Mouse (Mus musculus): ENCODE measurements around the gene Gm11213. TPM values are rescaled to one million over a fixed set of nuclear protein-coding genes. Genes with fewer than 3 reads are reported as not detected.

Gm11213 gene
- polyA plus RNA-seq, 2 experiments, result not detected

- Histone ChIP-seq H3K4me1 (ENCODE audit: control insufficient read depth, insufficient read depth, low read length) (peaks cover 28% of the 10 kb centered on the region), H3K36me3 (ENCODE audit: control insufficient read depth, insufficient read depth, low read length) (peaks cover 11% of the 10 kb centered on the region; the same call in 1 of the 2 replicates), H3K4me3 (replicated peaks; ENCODE audit: low read length) (peak overlapping the region; percentile 69), H3K9ac (ENCODE audit: low read depth, low read length, severe bottlenecking) (peak overlapping the region; percentile 92), H3K9me3 (ENCODE audit: control insufficient read depth, low read length) (no peaks in the 10 kb centered on the region), H3K4me2 (replicated peaks; ENCODE audit: low read depth, low read length, severe bottlenecking) (peak overlapping the region; percentile 79), H3K27me3 (ENCODE audit: control insufficient read depth, insufficient read depth, low read length) (no peaks in the 10 kb centered on the region), H3K27ac (replicated peaks; ENCODE audit: low read depth, low read length) (peak overlapping the region; percentile 70)
- no peak for TF ChIP-seq POLR2A (IDR thresholded peaks at IDR 0.05; ENCODE audit: borderline replicate concordance, extremely low read depth, insufficient read depth, insufficient read length)
- DNase-seq (ENCODE audit: low spot score), result no peak
- 31% methylated on average over 9 of the region's 9 CpGs for WGBS
- no peak for ATAC-seq (ENCODE audit: low FRiP score, low read depth)
These were observed 45.8 kb downstream of the Gm11213 start for GRCm38 (mm10) chr4:63559127-63559697.

GRCm38 (mm10) chr4:63558407-63559081 lies 46.5 kb downstream of the Gm11213 start, which contains the start of gene Tmem268:
Gene Tmem268 (plus strand): TSS chr4:63558781.
- peaks cover 11% of the 10 kb centered on the region; the same call in 1 of the 2 replicates for H3K36me3 ChIP-seq (ENCODE audit: control insufficient read depth, insufficient read depth, low read length)
- ATAC-seq (ENCODE audit: low FRiP score, low read depth) (peak; percentile 82), DNase-seq (ENCODE audit: low spot score) (peak; percentile 48)
- TF ChIP-seq POLR2A (IDR thresholded peaks at IDR 0.05; ENCODE audit: borderline replicate concordance, extremely low read depth, insufficient read depth, insufficient read length), result peak; percentile 48; the same call in 1 of the 2 replicates
- peak within 1 kb of the TSS; percentile 70 for H3K27ac ChIP-seq (replicated peaks; ENCODE audit: low read depth, low read length)
- peak within 1 kb of the TSS; percentile 92 for H3K9ac ChIP-seq (ENCODE audit: low read depth, low read length, severe bottlenecking)
- H3K4me3 ChIP-seq (replicated peaks; ENCODE audit: low read length), result peak within 1 kb of the TSS; percentile 69
- H3K4me2 ChIP-seq (replicated peaks; ENCODE audit: low read depth, low read length, severe bottlenecking), result peak within 1 kb of the TSS; percentile 79
- H3K9me3 ChIP-seq (ENCODE audit: control insufficient read depth, low read length), result no peaks in the 10 kb centered on the region
- H3K4me1 ChIP-seq (ENCODE audit: control insufficient read depth, insufficient read depth, low read length), result peaks cover 28% of the 10 kb centered on the region
- no peaks in the 10 kb centered on the region for H3K27me3 ChIP-seq (ENCODE audit: control insufficient read depth, insufficient read depth, low read length)
- WGBS, result under 1% methylated on average over 46 of the region's 81 CpGs

- Histone ChIP-seq H3K27me3 (ENCODE audit: control insufficient read depth, insufficient read depth, low read length) (no peaks in the 10 kb centered on the region), H3K4me2 (replicated peaks; ENCODE audit: low read depth, low read length, severe bottlenecking) (peak overlapping the region; percentile 79), H3K9me3 (ENCODE audit: control insufficient read depth, low read length) (no peaks in the 10 kb centered on the region), H3K4me1 (ENCODE audit: control insufficient read depth, insufficient read depth, low read length) (peaks cover 28% of the 10 kb centered on the region), H3K9ac (ENCODE audit: low read depth, low read length, severe bottlenecking) (no peak overlapping the region), H3K4me3 (replicated peaks; ENCODE audit: low read length) (no peak overlapping the region), H3K36me3 (ENCODE audit: control insufficient read depth, insufficient read depth, low read length) (peaks cover 19% of the 10 kb centered on the region), H3K27ac (replicated peaks; ENCODE audit: low read depth, low read length) (no peak overlapping the region)
- no peak for DNase-seq (ENCODE audit: low spot score)
- no peak for ATAC-seq (ENCODE audit: low FRiP score, low read depth)
- WGBS, result 41% methylated on average over 16 of the region's 16 CpGs
- no peak for TF ChIP-seq POLR2A (IDR thresholded peaks at IDR 0.05; ENCODE audit: borderline replicate concordance, extremely low read depth, insufficient read depth, insufficient read length)
These were observed 47.7 kb downstream of the Gm11213 start for GRCm38 (mm10) chr4:63557124-63558059.

- Histone ChIP-seq H3K27me3 (ENCODE audit: control insufficient read depth, insufficient read depth, low read length) (no peaks in the 10 kb centered on the region), H3K36me3 (ENCODE audit: control insufficient read depth, insufficient read depth, low read length) (peaks cover 25% of the 10 kb centered on the region), H3K9me3 (ENCODE audit: control insufficient read depth, low read length) (no peaks in the 10 kb centered on the region), H3K4me3 (replicated peaks; ENCODE audit: low read length) (no peak overlapping the region), H3K4me2 (replicated peaks; ENCODE audit: low read depth, low read length, severe bottlenecking) (no peak overlapping the region), H3K4me1 (ENCODE audit: control insufficient read depth, insufficient read depth, low read length) (peaks cover 28% of the 10 kb centered on the region), H3K9ac (ENCODE audit: low read depth, low read length, severe bottlenecking) (no peak overlapping the region), H3K27ac (replicated peaks; ENCODE audit: low read depth, low read length) (no peak overlapping the region)
- DNase-seq (ENCODE audit: low spot score) (no peak), ATAC-seq (ENCODE audit: low FRiP score, low read depth) (no peak)
- no peak for TF ChIP-seq POLR2A (IDR thresholded peaks at IDR 0.05; ENCODE audit: borderline replicate concordance, extremely low read depth, insufficient read depth, insufficient read length)
- 73% methylated on average over 5 of the region's 5 CpGs for WGBS
These were observed 48.4 kb downstream of the Gm11213 start for GRCm38 (mm10) chr4:63556665-63557064.

GRCm38 (mm10) chr4:63555111-63555510 lies 50.0 kb downstream of the Gm11213 start:
- TF ChIP-seq POLR2A (IDR thresholded peaks at IDR 0.05; ENCODE audit: borderline replicate concordance, extremely low read depth, insufficient read depth, insufficient read length), result no peak
- 96% methylated on average over 2 of the region's 2 CpGs for WGBS
- no peaks in the 10 kb centered on the region for H3K27me3 ChIP-seq (ENCODE audit: control insufficient read depth, insufficient read depth, low read length)
- no peaks in the 10 kb centered on the region for H3K9me3 ChIP-seq (ENCODE audit: control insufficient read depth, low read length)
- no peak overlapping the region for H3K4me2 ChIP-seq (replicated peaks; ENCODE audit: low read depth, low read length, severe bottlenecking)
- no peak for DNase-seq (ENCODE audit: low spot score)
- no peak overlapping the region for H3K9ac ChIP-seq (ENCODE audit: low read depth, low read length, severe bottlenecking)
- ATAC-seq (ENCODE audit: low FRiP score, low read depth), result no peak
- no peak overlapping the region for H3K27ac ChIP-seq (replicated peaks; ENCODE audit: low read depth, low read length)
- H3K4me3 ChIP-seq (replicated peaks; ENCODE audit: low read length), result no peak overlapping the region
- peaks cover 21% of the 10 kb centered on the region for H3K4me1 ChIP-seq (ENCODE audit: control insufficient read depth, insufficient read depth, low read length)
- peaks cover 38% of the 10 kb centered on the region for H3K36me3 ChIP-seq (ENCODE audit: control insufficient read depth, insufficient read depth, low read length)
